Mouse (Mus musculus) urinary bladder, postnatal 4 days (tissue): ENCODE measurements at regions not wholly inside any gene's neighbourhood (a gene's known extent, or its start where the extent isn't known, plus 50 kb on each side); places are given as distances from the start of the nearest gene placed in this dataset.

ENCODE experiments used
- DNase-seq, 2 experiments: peaks; one replicate each; pipeline ENCODE4 v3.0.0; 2021 to 2022; ENCODE audit warnings: low spot score in 2 of 2

DNA sequence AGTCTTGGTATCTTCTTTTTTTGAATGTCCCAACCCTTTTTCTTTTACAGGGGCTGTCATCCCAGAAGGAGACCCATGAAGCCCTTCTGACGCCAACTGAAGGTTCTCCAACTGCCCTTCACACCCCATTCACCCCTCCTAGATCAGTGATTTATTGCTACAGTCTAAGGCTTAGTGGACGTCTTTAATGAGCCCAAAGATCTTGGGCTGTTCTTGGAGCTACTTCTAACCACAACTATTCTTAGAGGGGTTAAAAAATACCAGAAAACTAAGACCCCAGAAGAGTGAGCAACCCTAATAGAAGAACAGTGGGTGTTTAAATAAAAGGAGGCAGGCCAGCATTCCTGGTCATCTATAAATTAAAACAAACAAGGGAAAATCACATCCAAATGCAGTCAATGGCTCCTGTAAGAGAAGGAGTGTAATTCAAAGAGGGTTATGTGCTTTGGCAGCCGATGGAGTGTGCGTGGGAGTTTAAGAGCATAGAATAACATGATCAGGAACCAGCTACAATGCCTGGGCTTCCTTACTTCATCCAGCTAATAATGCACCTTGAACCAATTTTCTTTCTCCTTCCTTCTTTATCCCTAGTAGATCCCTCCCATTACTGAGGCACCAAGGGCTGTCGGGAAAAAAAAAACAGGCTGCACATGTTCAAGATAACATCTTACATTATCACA is 113.3 kb downstream of the Qpct start:
- DNase-seq: no peak

DNA sequence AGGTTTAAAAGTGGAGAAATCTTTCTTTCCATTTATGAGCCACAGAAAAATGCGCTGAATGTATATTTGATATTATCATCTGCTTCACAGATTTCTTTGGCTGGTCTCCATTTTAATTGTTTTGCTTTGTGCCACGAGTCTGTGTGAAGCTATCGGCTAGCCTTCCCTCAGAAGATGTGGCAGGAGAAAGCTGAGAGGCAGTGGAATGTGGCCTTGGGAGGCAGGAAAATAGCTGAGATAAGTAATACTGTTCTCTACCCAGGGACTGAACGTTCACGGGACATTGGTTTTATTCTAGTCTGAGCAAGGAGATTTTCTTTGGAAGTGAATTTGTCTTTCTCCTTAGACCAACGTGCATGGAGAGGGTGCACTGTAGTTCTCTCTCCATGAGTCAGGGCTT is 112.3 kb downstream of the Qpct start:
- no peak for DNase-seq

DNA sequence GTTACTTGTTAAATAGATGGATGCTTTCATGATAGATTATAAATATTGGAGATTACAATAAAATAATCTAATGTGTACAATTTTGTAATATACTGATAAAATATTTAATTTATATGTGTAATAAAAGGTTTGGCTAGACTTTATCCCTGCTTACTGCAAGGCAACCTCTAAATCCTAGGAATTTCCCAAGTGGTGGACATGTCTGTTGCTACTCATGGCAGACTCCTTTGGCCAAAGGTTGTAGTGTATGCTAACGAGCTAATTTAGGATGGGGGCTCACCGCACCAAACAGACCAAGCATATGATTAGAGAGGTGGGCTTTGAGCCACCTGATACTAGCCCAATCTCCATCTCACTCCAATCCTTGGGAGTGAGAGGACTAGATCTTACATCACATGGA is 102.4 kb downstream of the Qpct start:
- DNase-seq: no peak

DNA sequence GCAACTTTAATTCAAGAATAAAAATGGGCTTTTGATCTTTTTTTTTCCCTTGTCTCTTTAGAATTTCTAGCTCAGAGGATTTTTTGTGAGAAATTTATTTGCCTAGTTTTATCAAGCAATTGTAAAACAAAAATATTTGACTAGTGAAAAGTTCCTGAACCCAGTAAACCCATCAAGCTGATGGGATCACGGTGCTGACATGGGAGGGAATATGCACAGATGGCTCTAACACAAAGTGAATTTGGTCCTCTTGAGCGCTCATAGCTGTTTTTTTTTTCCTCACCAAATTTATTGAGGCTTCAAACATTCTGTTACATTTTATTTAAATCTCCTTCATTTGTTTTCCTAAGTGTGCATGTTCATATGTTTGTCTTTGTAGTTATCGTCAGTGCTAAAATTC is 101.1 kb downstream of the Qpct start:
- no peak for DNase-seq

DNA sequence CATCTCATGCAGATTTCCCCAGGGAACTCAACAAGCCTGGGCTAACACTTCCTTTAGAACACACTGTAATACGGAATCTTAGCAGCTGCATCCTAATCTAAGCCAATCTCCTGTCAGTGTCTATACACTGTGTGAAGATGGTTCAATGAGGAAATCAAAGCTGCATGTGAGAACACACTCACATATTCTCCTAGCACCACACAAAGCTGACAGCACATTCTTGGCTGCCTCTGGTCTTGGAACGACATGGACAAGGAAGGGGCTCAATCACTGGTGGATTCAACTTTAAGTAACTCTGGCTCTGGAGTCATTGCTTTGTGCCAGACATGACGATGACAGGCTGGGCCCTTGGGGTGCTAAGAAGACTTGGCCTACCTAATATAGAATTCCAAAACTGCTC is 96.2 kb downstream of the Qpct start:
- DNase-seq: no peak

DNA sequence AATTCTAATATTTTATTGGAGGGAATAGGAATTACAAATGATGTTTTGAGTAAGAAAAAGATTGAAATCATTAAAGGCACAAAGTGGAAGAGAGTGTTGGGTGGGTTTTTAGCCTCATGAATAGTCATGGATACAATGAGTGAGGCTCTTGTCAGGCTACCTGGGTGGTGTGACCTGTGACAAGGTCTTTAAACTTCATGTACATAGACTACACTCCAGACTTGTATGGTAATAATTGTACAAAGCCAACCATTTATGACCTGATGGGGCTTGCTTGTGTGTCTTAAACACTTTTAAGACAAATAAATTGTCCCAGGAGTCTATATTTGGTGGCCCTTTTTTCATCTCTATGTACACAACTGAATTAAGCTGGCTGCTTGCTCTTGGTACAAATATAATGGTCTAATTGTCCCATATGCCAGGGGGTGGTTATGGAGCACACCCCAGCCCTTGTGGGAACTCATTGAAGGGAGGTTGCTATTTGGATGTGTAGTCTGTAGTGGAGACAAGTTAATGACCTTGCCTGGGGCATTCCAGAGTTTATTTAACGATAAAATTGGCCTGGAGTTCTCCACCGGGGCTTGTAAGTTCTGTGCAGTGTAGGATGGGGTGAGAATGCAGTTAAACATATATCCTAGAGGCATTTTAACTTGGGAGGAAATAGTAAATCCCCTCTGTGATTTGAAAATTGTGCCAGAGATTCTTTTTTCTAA is 93.4 kb downstream of the Qpct start:
- DNase-seq: no peak

DNA sequence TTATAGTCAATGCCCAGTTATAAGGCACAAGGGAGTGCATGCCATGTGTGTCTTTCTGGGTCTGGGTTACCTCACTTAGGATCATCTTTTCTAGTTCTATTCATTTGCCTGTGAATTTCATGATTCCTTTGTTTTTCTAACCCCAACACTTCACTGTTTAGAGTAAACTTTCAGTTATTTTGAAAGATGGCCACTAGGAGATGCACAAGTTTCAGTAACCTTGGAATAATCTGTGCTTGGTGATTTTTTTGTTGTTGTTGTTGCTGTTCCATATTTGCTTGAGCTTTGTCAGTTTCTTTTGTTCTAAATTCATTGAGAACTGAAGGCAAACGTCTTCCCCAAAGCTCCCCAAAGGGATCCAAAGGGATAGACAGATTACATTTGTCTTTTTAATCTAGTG is 91.3 kb downstream of the Qpct start:
- no peak for DNase-seq
